Mouse (Mus musculus) heart, postnatal 0 days (tissue): ENCODE data around the gene Nr2c1. TPM values are rescaled to one million over a fixed set of nuclear protein-coding genes. Genes with fewer than 3 reads are reported as not detected.
A peak's percentile ranks its signal among the peaks of the same experiment; 100 is the strongest.

ENCODE experiments used
- ATAC-seq: fragments of 200-750 bp; cut with Nextera tagmentation; 2 replicates; pipeline ENCODE4 v1.8.0; 2017; ENCODE audit warnings: low read depth, moderate number of reproducible peaks, moderate library complexity; ENCODE audit not compliant: insufficient read depth
- DNase-seq: peaks from one replicate; pipeline ENCODE4 v3.0.0-alpha.2; 2016; ENCODE audit warnings: low spot score
- H3K27ac ChIP-seq: fragments of 300-500 bp; sonication (generic); 2 replicates; pipeline ENCODE4 v1.5.1; 2014; ENCODE audit warnings: low read depth, mild to moderate bottlenecking
- H3K27me3 ChIP-seq: fragments of 300-500 bp; sonication (generic); 2 replicates; pipeline ENCODE4 v1.6.1; 2014; ENCODE audit warnings: low read length, mixed read lengths; ENCODE audit not compliant: control insufficient read depth, insufficient read depth
- H3K36me3 ChIP-seq: fragments of 300-500 bp; sonication (generic); replicated peaks from 2 replicates; pipeline ENCODE4 v1.6.1; 2014; ENCODE audit warnings: low read length, mixed read lengths; ENCODE audit not compliant: control insufficient read depth, insufficient read depth
- H3K4me1 ChIP-seq: fragments of 300-500 bp; sonication (generic); 2 replicates; pipeline ENCODE4 v1.6.1; 2014; ENCODE audit warnings: antibody characterized with exemption; ENCODE audit not compliant: control insufficient read depth, insufficient read depth
- H3K4me2 ChIP-seq: fragments of 300-500 bp; sonication (generic); 2 replicates; pipeline ENCODE4 v1.6.1; 2014; ENCODE audit warnings: low read depth, mild to moderate bottlenecking, low read length, moderate library complexity
- H3K4me3 ChIP-seq: fragments of 300-500 bp; sonication (generic); 2 replicates; pipeline ENCODE4 v1.5.1; 2014; ENCODE audit warnings: low read depth, low read length
- H3K9ac ChIP-seq: fragments of 300-500 bp; sonication (generic); replicated peaks from 2 replicates; pipeline ENCODE4 v1.6.1; 2014; ENCODE audit warnings: low read depth, low read length, mixed read lengths
- H3K9me3 ChIP-seq: fragments of 300-500 bp; sonication (generic); replicated peaks from 2 replicates; pipeline ENCODE4 v1.6.1; 2016; ENCODE audit warnings: low read length; ENCODE audit not compliant: control insufficient read depth
- CTCF ChIP-seq: IDR thresholded peaks from 2 replicates; pipeline ENCODE4 v1.5.1; 2016; ENCODE audit warnings: antibody characterized with exemption, control low read depth, low read depth
- EP300 ChIP-seq: IDR thresholded peaks from 2 replicates; pipeline ENCODE4 v1.6.1; 2016; ENCODE audit warnings: antibody characterized with exemption, low read depth
- WGBS: fragments of 180-500 bp; shearing (Covaris S2); extraction: QIAGEN DNeasy Blood & Tissue Kit; methylation state at CpG from one replicate; pipeline ENCODE4 v1.1.7; 2014; 5-methylcytosine and 5-hydroxymethylcytosine counted together
- polyA plus RNA-seq: library from polyadenylated mRNA; unstranded; fragments of >200 nt; fragmentation: Nextera tagmentation; extraction: Ambion mirVana; gene quantifications from 2 replicates; pipeline ENCODE4 v1.2.1, GENCODE M21; 2015
- total RNA-seq: library from RNA; depleted of rRNA; stranded (reverse); fragments of >200 nt; gene quantifications from 2 replicates; pipeline ENCODE4 v1.2.3, GENCODE M21; 2014; ENCODE audit warnings: low replicate concordance

Gene Nr2c1
- total and polyA plus RNA-seq, 2 experiments from 2014 or later, result 4.8 to 5.2 TPM

DNA sequence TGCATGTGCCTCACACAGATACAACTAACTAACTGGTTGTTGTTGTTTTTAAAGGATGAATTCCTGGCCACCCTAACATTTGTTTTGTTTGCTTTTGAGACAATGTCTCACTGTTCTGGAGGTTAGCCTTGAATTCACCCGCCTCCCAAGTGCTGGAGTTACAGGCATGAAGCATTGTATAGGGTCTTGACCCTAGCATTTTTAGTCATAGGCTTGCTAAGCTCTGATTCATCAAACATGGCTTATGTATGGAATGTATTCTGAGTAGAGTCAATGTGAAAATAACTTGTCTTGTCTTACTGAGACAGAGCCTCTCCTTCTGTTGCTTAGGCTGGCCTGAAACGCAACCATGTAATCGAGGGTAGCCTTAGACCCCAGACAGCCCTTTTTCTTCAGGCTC lies 29.9 kb upstream of the Nr2c1 start:
- Histone ChIP-seq H3K9ac (no peak overlapping the region), H3K4me1 (peaks cover 7% of the 10 kb centered on the region), H3K4me2 (no peak overlapping the region), H3K27ac (no peak overlapping the region), H3K27me3 (no peaks in the 10 kb centered on the region), H3K9me3 (no peaks in the 10 kb centered on the region), H3K4me3 (no peak overlapping the region), H3K36me3 (0 out of 2 replicates have a peak, but pooled peaks cover 8% of the 10 kb centered on the region)
- TF ChIP-seq CTCF, result no peak
- no peak for TF ChIP-seq EP300
- no peak for DNase-seq
- no peak for ATAC-seq
- WGBS, result 90% methylated on average over 3 of the region's 3 CpGs

DNA sequence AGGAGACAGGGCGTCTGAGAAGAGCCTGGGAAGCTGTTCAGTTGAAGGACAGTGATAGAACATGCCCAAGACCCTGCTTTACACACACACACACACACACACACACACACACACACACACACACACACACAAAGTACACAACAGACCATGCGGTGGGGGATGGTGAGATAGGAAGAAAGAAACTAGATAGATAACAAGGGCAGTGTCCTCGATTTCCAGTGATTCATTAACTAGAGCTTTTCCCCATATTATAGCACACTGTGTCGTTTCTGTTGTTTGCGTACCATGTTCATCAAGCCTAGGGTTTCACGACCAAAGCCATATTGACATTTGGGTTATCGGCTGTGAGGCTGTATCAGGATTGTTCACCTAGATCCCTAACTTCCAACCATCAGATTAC lies 28.8 kb upstream of the Nr2c1 start:
- H3K27me3 ChIP-seq, result no peaks in the 10 kb centered on the region
- 0 out of 2 replicates have a peak, but pooled peaks cover 16% of the 10 kb centered on the region for H3K36me3 ChIP-seq
- no peak for DNase-seq
- H3K4me3 ChIP-seq, result no peak overlapping the region
- no peak overlapping the region for H3K4me2 ChIP-seq
- no peak overlapping the region for H3K9ac ChIP-seq
- no peak for TF ChIP-seq EP300
- TF ChIP-seq CTCF, result no peak
- H3K9me3 ChIP-seq, result no peaks in the 10 kb centered on the region
- no peak for ATAC-seq
- 76% methylated on average over 7 of the region's 7 CpGs for WGBS
- peaks cover 7% of the 10 kb centered on the region for H3K4me1 ChIP-seq
- H3K27ac ChIP-seq, result no peak overlapping the region

DNA sequence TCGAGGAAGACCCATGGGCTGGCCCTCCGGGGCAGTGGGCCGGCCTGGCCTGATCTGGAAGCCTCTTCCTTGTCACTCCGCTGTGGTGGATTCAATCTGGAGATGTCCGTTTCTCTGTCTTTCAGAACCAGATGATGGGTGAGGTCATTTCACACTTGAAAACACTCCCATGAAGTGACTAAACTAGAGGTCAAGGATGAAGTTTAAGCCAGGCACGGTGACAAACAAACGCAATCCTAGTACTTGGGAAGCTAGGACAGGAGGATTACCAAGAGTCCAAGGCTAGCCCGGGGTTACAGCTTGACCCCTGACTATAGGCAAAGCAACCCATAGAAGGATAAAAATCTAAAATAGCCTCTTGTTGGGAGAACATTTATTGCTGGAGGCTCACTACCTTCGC lies 27.1 kb upstream of the Nr2c1 start:
- no peak for ATAC-seq
- Histone ChIP-seq H3K36me3 (peaks cover 23% of the 10 kb centered on the region; the same call in 1 of the 2 replicates), H3K4me3 (no peak overlapping the region), H3K27me3 (no peaks in the 10 kb centered on the region), H3K4me2 (no peak overlapping the region), H3K9me3 (no peaks in the 10 kb centered on the region), H3K9ac (no peak overlapping the region), H3K27ac (no peak overlapping the region), H3K4me1 (peaks cover under 1% of the 10 kb centered on the region; the same call in 1 of the 2 replicates)
- DNase-seq, result no peak
- TF ChIP-seq EP300 (no peak), CTCF (no peak)
- WGBS, result 85% methylated on average over 9 of the region's 9 CpGs

DNA sequence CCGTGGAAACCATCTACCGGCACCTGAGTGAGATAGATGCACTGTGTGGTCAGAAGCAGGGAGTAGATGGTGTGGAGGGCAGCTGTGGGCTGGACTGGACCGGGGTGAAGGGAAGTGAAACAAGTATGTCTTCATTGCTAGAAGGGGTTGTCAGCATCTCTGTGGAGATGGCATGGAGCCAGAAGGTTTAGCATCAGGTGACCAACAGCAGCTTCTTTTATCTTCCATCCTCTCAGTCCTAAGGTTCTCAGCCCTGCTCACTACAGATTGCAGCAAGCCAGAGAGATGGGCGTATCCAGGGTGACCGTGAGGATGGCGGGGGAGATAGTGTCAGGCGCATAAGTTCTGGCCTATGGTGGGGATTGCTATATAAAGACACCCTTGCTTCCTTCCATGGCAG lies 25.2 kb upstream of the Nr2c1 start:
- H3K4me2 ChIP-seq, result no peak overlapping the region
- no peaks in the 10 kb centered on the region for H3K4me1 ChIP-seq
- H3K36me3 ChIP-seq, result peaks cover 25% of the 10 kb centered on the region; the same call in 1 of the 2 replicates
- no peak for DNase-seq
- no peak overlapping the region for H3K9ac ChIP-seq
- no peak for TF ChIP-seq EP300
- no peak for TF ChIP-seq CTCF
- WGBS, result 68% methylated on average over 7 of the region's 7 CpGs
- H3K9me3 ChIP-seq, result no peaks in the 10 kb centered on the region
- H3K4me3 ChIP-seq, result no peak overlapping the region
- no peak for ATAC-seq
- no peaks in the 10 kb centered on the region for H3K27me3 ChIP-seq
- no peak overlapping the region for H3K27ac ChIP-seq

DNA sequence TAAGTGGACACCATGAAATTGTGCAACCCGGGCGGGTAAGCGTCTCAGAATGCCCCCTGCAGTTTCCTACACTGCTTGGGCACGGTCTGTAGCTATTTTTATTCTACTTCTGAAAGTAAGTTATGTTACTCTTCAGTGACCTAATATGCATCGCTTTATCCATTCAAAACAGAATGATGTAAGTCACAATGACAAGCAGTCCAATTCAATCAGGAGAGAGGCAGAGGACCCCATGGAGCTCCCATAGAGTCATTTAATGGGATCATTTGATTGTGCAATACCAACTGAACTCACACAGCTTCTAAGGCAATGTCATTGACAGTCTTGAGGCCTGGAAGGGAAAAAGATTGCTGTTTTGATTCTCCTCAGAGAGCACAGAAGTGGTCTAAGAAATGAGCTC lies 24.2 kb upstream of the Nr2c1 start:
- H3K4me2 ChIP-seq, result no peak overlapping the region
- no peak for ATAC-seq
- TF ChIP-seq EP300 (no peak), CTCF (no peak)
- no peak overlapping the region for H3K9ac ChIP-seq
- H3K27me3 ChIP-seq, result no peaks in the 10 kb centered on the region
- H3K4me3 ChIP-seq, result no peak overlapping the region
- H3K9me3 ChIP-seq, result no peaks in the 10 kb centered on the region
- peaks cover 25% of the 10 kb centered on the region; the same call in 1 of the 2 replicates for H3K36me3 ChIP-seq
- no peak overlapping the region for H3K27ac ChIP-seq
- no peaks in the 10 kb centered on the region for H3K4me1 ChIP-seq
- WGBS, result 81% methylated on average over 5 of the region's 5 CpGs
- no peak for DNase-seq

DNA sequence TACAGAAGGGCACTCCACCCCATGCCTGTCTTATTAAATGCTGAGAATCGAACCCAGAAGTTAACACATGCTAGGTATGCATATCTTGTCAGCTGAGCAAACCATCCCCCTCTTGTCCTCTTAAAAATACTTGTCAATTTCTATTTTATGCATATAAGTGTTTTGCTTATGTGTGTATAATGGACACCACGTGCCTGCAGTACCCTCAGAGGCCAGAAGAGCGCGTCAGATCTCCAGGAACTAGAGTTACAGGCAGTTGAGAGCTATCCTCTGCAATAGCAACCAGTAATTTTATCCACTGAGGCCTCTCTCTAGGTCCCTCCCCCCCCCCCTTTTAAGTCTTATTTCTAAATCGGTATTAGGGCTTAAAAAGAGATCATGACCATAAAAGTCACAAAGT lies 23.4 kb upstream of the Nr2c1 start:
- no peaks in the 10 kb centered on the region for H3K9me3 ChIP-seq
- peaks cover 25% of the 10 kb centered on the region; the same call in 1 of the 2 replicates for H3K36me3 ChIP-seq
- H3K27ac ChIP-seq, result no peak overlapping the region
- no peak overlapping the region for H3K9ac ChIP-seq
- WGBS, result 81% methylated on average over 5 of the region's 5 CpGs
- H3K4me1 ChIP-seq, result no peaks in the 10 kb centered on the region; the same call in 1 of the 2 replicates
- ATAC-seq (no peak), DNase-seq (no peak)
- peak; percentile 34 for TF ChIP-seq CTCF
- no peak for TF ChIP-seq EP300
- H3K4me3 ChIP-seq, result no peak overlapping the region
- H3K27me3 ChIP-seq, result no peaks in the 10 kb centered on the region
- H3K4me2 ChIP-seq, result no peak overlapping the region
